Mouse (Mus musculus) liver, adult 2 months (tissue): ENCODE measurements around the gene Lgi1. TPM values are rescaled to one million over a fixed set of nuclear protein-coding genes. Genes with fewer than 3 reads are reported as not detected.

Experiments
- DNase-seq: peaks from one replicate; pipeline ENCODE4 v3.0.0-alpha.2; 2011; ENCODE audit warnings: low read depth, low spot score; ENCODE audit errors: extremely low read depth
- H3K27ac ChIP-seq: fragments of 200-500 bp; replicated peaks from 2 replicates; pipeline ENCODE4 v1.5.1; 2012; ENCODE audit warnings: low read depth, mild to moderate bottlenecking, control low read depth, inconsistent platforms, low read length; ENCODE audit not compliant: insufficient read depth
- H3K27me3 ChIP-seq: fragments of 200-500 bp; 2 replicates; pipeline ENCODE4 v1.6.1; 2012; ENCODE audit warnings: mild to moderate bottlenecking, moderate library complexity, low read length, inconsistent platforms; ENCODE audit not compliant: control insufficient read depth, insufficient read depth
- H3K36me3 ChIP-seq: fragments of 200-500 bp; 2 replicates; pipeline ENCODE4 v1.6.1; 2012; ENCODE audit warnings: low read length, inconsistent platforms; ENCODE audit not compliant: control insufficient read depth, insufficient read depth
- H3K4me1 ChIP-seq: fragments of 200-500 bp; 2 replicates; pipeline ENCODE4 v1.6.1; 2011; ENCODE audit warnings: low read length; ENCODE audit not compliant: control insufficient read depth, insufficient read depth
- H3K4me3 ChIP-seq: fragments of 200-500 bp; 2 replicates; pipeline ENCODE4 v1.5.1; 2011; ENCODE audit warnings: low read depth, mild to moderate bottlenecking, control low read depth, low read length, moderate library complexity; ENCODE audit not compliant: insufficient read depth
- H3K79me2 ChIP-seq: fragments of 200-500 bp; 2 replicates; pipeline ENCODE4 v1.6.1; 2012; ENCODE audit warnings: inconsistent platforms, mild to moderate bottlenecking, low read length, moderate library complexity; ENCODE audit not compliant: control insufficient read depth, insufficient read depth
- H3K9ac ChIP-seq: fragments of 200-500 bp; 2 replicates; pipeline ENCODE4 v1.6.1; 2012; ENCODE audit warnings: low read depth, mild to moderate bottlenecking, control low read depth, inconsistent platforms, low read length
- CTCF ChIP-seq: fragments of 200-500 bp; IDR thresholded peaks from 2 replicates; pipeline ENCODE4 v1.5.1; 2011; ENCODE audit warnings: low read depth, low read length, control low read depth
- POLR2A ChIP-seq: fragments of 200-500 bp; IDR thresholded peaks from 2 replicates; pipeline ENCODE4 v1.6.1; 2011; ENCODE audit warnings: low read length, control low read depth; ENCODE audit not compliant: insufficient read depth; ENCODE audit errors: extremely low read depth
- WGBS: fragments of 180-500 bp; shearing (Covaris S2); methylation state at CpG from one replicate; pipeline ENCODE4 v1.1.7; 2018; 5-methylcytosine and 5-hydroxymethylcytosine counted together
- polyA plus RNA-seq: library from polyadenylated mRNA; depleted of rRNA; stranded (reverse); fragments of >200 nt; gene quantifications from 2 replicates; pipeline ENCODE4 v1.2.3, GENCODE M21; 2012
- total RNA-seq: library from RNA; depleted of rRNA; stranded (reverse); fragments of >200 nt; gene quantifications from 2 replicates; pipeline ENCODE4 v1.2.3, GENCODE M21; 2014

The Lgi1 gene
- total and polyA plus RNA-seq, 2 experiments, result not detected

DNA sequence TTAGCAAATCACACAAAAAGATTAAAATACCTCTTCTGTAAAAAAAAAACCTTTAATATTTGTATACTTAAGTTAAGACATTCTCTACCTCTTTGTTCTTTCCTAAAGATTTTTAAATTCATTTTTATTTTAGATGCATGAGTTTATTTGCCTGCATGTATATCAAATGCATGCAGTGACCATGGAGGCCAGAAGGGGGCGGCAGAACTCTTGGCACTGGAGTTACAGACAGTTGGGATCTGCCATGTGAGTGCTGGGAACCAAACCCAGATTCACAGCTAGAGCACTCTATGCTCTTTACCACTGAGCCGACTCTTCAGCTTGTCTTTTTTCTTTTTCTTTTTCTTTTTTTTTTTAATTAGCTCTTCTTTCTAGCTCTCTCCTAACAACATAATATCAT is 35.6 kb upstream of the Lgi1 start:
- Histone ChIP-seq H3K27ac (no peak overlapping the region), H3K27me3 (no peaks in the 10 kb centered on the region), H3K4me1 (no peaks in the 10 kb centered on the region), H3K9ac (no peak overlapping the region), H3K4me3 (no peak overlapping the region), H3K36me3 (no peaks in the 10 kb centered on the region), H3K79me2 (no peaks in the 10 kb centered on the region)
- DNase-seq, result no peak
- peak; percentile 26; the same call in 1 of the 2 replicates for TF ChIP-seq CTCF
- TF ChIP-seq POLR2A, result no peak
- WGBS, result 51% methylated on average over 2 of the region's 2 CpGs

DNA sequence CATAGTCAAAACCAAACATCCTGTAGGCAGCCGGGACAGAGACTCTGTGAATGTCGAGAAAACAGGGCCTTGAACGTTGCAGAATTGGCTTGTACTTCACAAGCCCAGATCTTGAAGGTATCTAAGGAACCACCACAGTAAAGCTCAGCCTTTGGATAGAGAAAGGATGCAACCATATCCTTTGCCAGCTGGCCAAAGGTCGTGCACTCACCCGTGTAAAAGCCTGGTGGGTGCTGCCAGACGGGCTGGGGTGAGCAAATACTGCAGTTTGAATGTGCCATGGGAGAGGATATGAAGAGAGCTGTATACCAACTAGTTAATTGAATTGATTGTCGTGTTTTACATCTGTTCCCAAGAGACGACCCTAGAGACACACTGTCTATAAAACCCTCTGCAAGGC is 32.2 kb upstream of the Lgi1 start:
- H3K4me1 ChIP-seq, result no peaks in the 10 kb centered on the region
- no peak for TF ChIP-seq POLR2A
- TF ChIP-seq CTCF, result no peak
- H3K9ac ChIP-seq, result no peak overlapping the region
- no peak overlapping the region for H3K4me3 ChIP-seq
- H3K27ac ChIP-seq, result no peak overlapping the region
- no peaks in the 10 kb centered on the region for H3K36me3 ChIP-seq
- 33% methylated on average over 8 of the region's 8 CpGs for WGBS
- H3K79me2 ChIP-seq, result no peaks in the 10 kb centered on the region
- no peaks in the 10 kb centered on the region for H3K27me3 ChIP-seq
- peak; percentile 41 for DNase-seq

DNA sequence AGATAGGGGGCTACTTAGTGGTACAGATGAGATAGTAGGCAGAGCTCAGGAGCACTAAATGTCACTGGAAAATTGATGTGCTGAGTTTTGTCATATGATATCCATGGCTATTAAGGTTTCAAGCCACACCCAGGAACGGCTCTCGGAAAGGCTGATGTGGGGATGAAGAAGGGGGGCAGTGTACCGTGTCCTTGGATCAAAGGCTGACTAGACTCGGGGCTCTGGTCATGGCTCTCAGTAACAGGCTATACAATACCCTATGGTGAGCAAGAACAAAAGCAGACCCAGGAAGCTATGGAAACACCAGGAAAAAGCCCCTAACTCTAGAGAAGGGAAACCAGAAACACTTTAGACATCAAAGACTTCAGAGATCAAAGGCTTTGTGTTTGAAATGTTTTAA is 31.8 kb upstream of the Lgi1 start:
- no peaks in the 10 kb centered on the region for H3K4me1 ChIP-seq
- no peak overlapping the region for H3K27ac ChIP-seq
- H3K9ac ChIP-seq, result no peak overlapping the region
- H3K79me2 ChIP-seq, result no peaks in the 10 kb centered on the region
- no peak for DNase-seq
- no peaks in the 10 kb centered on the region for H3K27me3 ChIP-seq
- H3K36me3 ChIP-seq, result no peaks in the 10 kb centered on the region
- H3K4me3 ChIP-seq, result no peak overlapping the region
- no peak for TF ChIP-seq POLR2A
- TF ChIP-seq CTCF, result no peak
- WGBS, result 65% methylated on average over 4 of the region's 4 CpGs

DNA sequence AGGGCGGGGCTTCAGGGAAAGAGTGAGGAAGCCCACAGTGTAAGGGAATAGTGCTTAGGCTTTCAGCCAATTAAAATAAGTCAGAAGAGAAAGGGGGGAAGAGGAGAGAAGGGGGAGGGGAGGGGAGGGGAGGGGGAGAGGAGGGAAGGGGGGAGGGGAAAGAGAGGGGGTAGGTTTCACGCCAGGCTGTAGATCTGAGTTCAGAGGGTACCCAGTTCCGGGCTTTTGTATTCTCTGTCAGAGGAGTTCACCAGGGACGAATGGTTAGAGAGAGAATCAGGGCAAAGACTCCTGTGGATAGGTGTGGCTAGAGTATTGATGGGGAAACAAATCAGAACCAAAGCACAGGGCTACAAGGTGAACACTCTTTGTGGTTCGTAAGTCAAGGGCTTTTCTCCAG is 27.8 kb upstream of the Lgi1 start:
- no peaks in the 10 kb centered on the region for H3K27me3 ChIP-seq
- H3K27ac ChIP-seq, result no peak overlapping the region
- no peaks in the 10 kb centered on the region for H3K4me1 ChIP-seq
- WGBS, result 80% methylated on average over 5 of the region's 5 CpGs
- no peak for TF ChIP-seq POLR2A
- no peak for TF ChIP-seq CTCF
- no peak overlapping the region for H3K4me3 ChIP-seq
- H3K9ac ChIP-seq, result no peak overlapping the region
- H3K36me3 ChIP-seq, result no peaks in the 10 kb centered on the region
- H3K79me2 ChIP-seq, result no peaks in the 10 kb centered on the region
- DNase-seq, result no peak

DNA sequence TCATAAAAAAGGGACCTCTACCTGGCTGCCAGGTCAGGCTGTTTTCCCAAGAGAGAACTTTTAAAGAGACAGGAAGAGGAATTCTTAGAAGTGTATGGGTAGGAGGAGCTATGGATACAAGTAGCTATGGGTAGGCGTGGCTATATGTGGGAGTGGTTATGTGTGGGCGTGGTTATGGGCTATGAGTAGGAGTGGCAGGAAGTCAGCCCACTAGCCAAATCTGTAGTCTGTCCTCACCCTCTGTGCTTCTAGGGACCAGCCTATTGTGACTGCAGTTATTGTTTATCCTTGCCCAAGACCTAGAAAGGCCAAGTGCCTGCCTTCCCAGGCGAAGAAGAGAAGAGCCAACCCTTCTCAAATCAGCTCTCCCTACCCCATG is 26.5 kb upstream of the Lgi1 start:
- no peak for DNase-seq

DNA sequence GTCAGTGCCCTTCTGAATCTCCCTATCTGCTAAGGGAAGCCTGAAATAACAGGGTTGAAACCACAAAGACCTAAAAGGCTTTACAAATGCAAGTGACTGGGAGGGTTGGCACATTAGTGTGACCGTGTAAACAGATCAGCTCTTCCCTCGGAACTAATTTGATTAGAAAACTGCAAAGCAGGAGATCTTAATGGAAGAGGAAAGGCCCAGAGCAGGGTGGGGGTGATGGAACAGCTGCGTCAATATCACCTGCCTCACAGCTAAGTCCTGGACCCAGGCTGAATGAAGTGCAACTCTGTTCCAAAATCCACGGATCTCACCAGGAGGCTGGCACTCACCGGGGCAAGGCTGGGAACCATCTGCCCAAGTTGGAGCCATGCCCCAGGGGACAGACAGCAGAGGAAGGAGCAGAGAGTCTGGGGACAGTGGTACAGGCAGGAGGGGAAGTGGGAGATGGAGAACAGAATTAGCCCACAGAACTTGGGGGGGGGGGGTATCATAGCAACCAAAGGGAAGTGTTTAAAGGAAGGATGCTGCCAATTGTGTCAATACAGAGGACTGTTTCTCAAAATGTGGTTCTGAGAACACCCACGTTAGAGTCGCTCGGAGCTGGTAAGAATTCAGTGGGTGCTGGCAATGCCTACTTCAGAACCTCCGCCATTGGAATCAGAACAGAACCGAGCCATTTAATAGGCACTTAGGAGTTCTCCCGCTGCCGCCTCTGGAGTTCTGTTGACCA is 26.0 kb upstream of the Lgi1 start:
- Histone ChIP-seq H3K27me3 (no peaks in the 10 kb centered on the region), H3K4me1 (0 out of 2 replicates have a peak, but pooled peaks cover 3% of the 10 kb centered on the region), H3K27ac (no peak overlapping the region), H3K79me2 (no peaks in the 10 kb centered on the region), H3K9ac (no peak overlapping the region), H3K36me3 (no peaks in the 10 kb centered on the region), H3K4me3 (no peak overlapping the region)
- 69% methylated on average over 12 of the region's 12 CpGs for WGBS
- no peak for DNase-seq
- TF ChIP-seq CTCF (no peak), POLR2A (no peak)

More for the DNA sequence above, 26.5 kb upstream of the Lgi1 start:
- Histone ChIP-seq H3K27ac (no peak overlapping the region), H3K27me3 (no peaks in the 10 kb centered on the region), H3K79me2 (no peaks in the 10 kb centered on the region), H3K4me1 (0 out of 2 replicates have a peak, but pooled peaks cover 3% of the 10 kb centered on the region), H3K9ac (no peak overlapping the region), H3K4me3 (no peak overlapping the region), H3K36me3 (no peaks in the 10 kb centered on the region)
- TF ChIP-seq CTCF, result no peak
- no peak for TF ChIP-seq POLR2A
- WGBS, result 51% methylated on average over 3 of the region's 3 CpGs
